20 mouse cellular contexts compared by ENCODE assay signal in the genomic region with DNA sequence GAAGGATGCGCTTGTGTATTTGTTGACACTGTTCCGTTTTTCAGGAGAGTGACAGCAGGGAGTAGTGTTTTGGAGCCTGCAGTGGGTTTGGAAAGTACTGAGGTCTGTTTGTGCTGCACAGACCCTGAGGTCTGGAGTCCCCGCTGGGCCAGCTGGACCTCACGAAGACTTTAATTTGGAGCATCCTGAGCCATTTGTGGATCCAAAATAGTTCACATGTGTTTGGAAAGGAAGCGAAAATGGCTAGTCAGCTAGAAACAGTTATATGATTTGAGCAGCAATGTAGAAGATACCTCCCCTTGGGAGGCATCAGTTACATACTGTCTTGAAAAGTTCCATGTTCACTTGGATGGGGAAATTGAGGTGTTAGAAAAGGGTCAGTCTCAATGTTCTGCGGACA.
DNase-seq lines count a peak whose midpoint lies in the region; ATAC-seq and TF ChIP-seq lines count a peak whose summit lies in the region.
"Had no signal": no experiment of that assay in that cellular context is flagged by ENCODE, and none has a peak within 500 bp of the region (broad histone marks: within the 10 kb centered on the region; RNA-seq: fewer than 3 reads in every experiment).

No protein-coding gene starts in this region.

- no peak overlapping the region for H3K4me2 ChIP-seq in limb, embryonic 14.5 days (replicated peaks; ENCODE audit: low read depth, low read length, severe bottlenecking)
- H3K4me2 ChIP-seq: forebrain, embryonic 15.5 days; hindbrain, embryonic 15.5 days; limb, embryonic 12.5 days; liver, embryonic 15.5 days; midbrain, embryonic 13.5 days had no signal

- ATAC-seq in limb, embryonic 14.5 days (ENCODE audit: low FRiP score, low read depth): peak; percentile 34; the same call in 1 of the 2 replicates
- ATAC-seq: forebrain, embryonic 15.5 days; lung, postnatal 0 days; midbrain, embryonic 13.5 days had no signal

- no peaks in the 10 kb centered on the region for H3K36me3 ChIP-seq in limb, embryonic 14.5 days (ENCODE audit: control insufficient read depth, insufficient read depth, low read length)
- H3K36me3 ChIP-seq in limb, embryonic 10.5 days: no peaks in the 10 kb centered on the region
- H3K36me3 ChIP-seq: forebrain, embryonic 15.5 days; hindbrain, embryonic 15.5 days; limb, embryonic 12.5 days; liver, embryonic 15.5 days; midbrain, embryonic 13.5 days had no signal

- no peaks in the 10 kb centered on the region for H3K9me3 ChIP-seq in limb, embryonic 14.5 days (ENCODE audit: control insufficient read depth, low read length)
- H3K9me3 ChIP-seq in limb, embryonic 10.5 days (replicated peaks): no peaks in the 10 kb centered on the region
- H3K9me3 ChIP-seq: forebrain, embryonic 15.5 days; hindbrain, embryonic 15.5 days; limb, embryonic 12.5 days; liver, embryonic 15.5 days; midbrain, embryonic 13.5 days had no signal

- H3K4me1 ChIP-seq in limb, embryonic 14.5 days (ENCODE audit: control insufficient read depth, insufficient read depth, low read length): no peaks in the 10 kb centered on the region
- no peaks in the 10 kb centered on the region for H3K4me1 ChIP-seq in limb, embryonic 10.5 days
- H3K4me1 ChIP-seq: forebrain, embryonic 15.5 days; hindbrain, embryonic 15.5 days; limb, embryonic 12.5 days; liver, embryonic 15.5 days; midbrain, embryonic 13.5 days had no signal

- peak; percentile 2 for DNase-seq in cerebellum, adult 9-10 months
- no peak for DNase-seq in cerebellum, adult 9-11 months
- peak; percentile 44 for DNase-seq in heart, adult 8-10 months (ENCODE audit: low spot score)
- no peak for DNase-seq in heart, postnatal 4 days
- DNase-seq in limb, embryonic 14.5 days (ENCODE audit: low spot score): peak; percentile 56
- DNase-seq in limb, embryonic 10.5 days (ENCODE audit: low spot score): no peak
- DNase-seq in skeletal muscle tissue, adult 2 months (ENCODE audit: low read depth, low spot score): peak; percentile 58
- DNase-seq in right cerebral cortex, adult 18-20 months: no peak
- DNase-seq: embryo, embryonic 11 days; kidney, adult 8-10 months; right cerebral cortex, postnatal 4 days; thymus, postnatal 4 days had no signal

- H3K27me3 ChIP-seq in limb, embryonic 14.5 days (ENCODE audit: control insufficient read depth, insufficient read depth, low read length): no peaks in the 10 kb centered on the region
- no peaks in the 10 kb centered on the region for H3K27me3 ChIP-seq in limb, embryonic 10.5 days (ENCODE audit: low read depth, poor library complexity, severe bottlenecking)
- H3K27me3 ChIP-seq: forebrain, embryonic 15.5 days; hindbrain, embryonic 15.5 days; limb, embryonic 12.5 days; liver, embryonic 15.5 days; midbrain, embryonic 13.5 days had no signal

- no peak overlapping the region for H3K4me3 ChIP-seq in limb, embryonic 14.5 days (replicated peaks; ENCODE audit: low read length)
- H3K4me3 ChIP-seq in limb, embryonic 10.5 days: no peak overlapping the region
- H3K4me3 ChIP-seq: erythroblast, embryonic 14.5 days; forebrain, embryonic 15.5 days; hindbrain, embryonic 15.5 days; left cerebral cortex, adult 2 months; limb, embryonic 12.5 days; liver, embryonic 15.5 days; midbrain, embryonic 13.5 days had no signal

- no peak overlapping the region for H3K27ac ChIP-seq in limb, embryonic 14.5 days (replicated peaks; ENCODE audit: low read depth, low read length)
- H3K27ac ChIP-seq in limb, embryonic 10.5 days: no peak overlapping the region
- H3K27ac ChIP-seq: forebrain, embryonic 15.5 days; hindbrain, embryonic 15.5 days; left cerebral cortex, adult 2 months; limb, embryonic 12.5 days; liver, embryonic 15.5 days; midbrain, embryonic 13.5 days had no signal

- TF ChIP-seq POLR2A in limb, embryonic 14.5 days (IDR thresholded peaks at IDR 0.05; ENCODE audit: borderline replicate concordance, extremely low read depth, insufficient read depth, insufficient read length): no peak

- 69% methylated on average over 6 of the region's 6 CpGs for WGBS in limb, embryonic 14.5 days
- 83% methylated on average over 6 of the region's 6 CpGs for WGBS in limb, embryonic 10.5 days

- no peak overlapping the region for H3K9ac ChIP-seq in limb, embryonic 14.5 days (ENCODE audit: low read depth, low read length, severe bottlenecking)
- H3K9ac ChIP-seq: forebrain, embryonic 15.5 days; hindbrain, embryonic 15.5 days; limb, embryonic 12.5 days; liver, embryonic 15.5 days; midbrain, embryonic 13.5 days had no signal

Comparison
In these comparisons a context has a peak if more than half of its experiments do, and no peak if none do; other contexts are left out.
1. DNase-seq: peak in cerebellum, adult 9-10 months (single experiment), heart, adult 8-10 months (single experiment), limb, embryonic 14.5 days (single experiment) and skeletal muscle tissue, adult 2 months (single experiment); none in cerebellum, adult 9-11 months (single experiment), heart, postnatal 4 days (single experiment), limb, embryonic 10.5 days (single experiment) and right cerebral cortex, adult 18-20 months (single experiment).